Mouse (Mus musculus): ENCODE measurements around the gene Il17d. TPM values are rescaled to one million over a fixed set of nuclear protein-coding genes. Genes with fewer than 3 reads are reported as not detected.

Gene Il17d
- total and polyA plus RNA-seq, 3 experiments = 0.54 to 2.2 TPM; not detected in 1

DNA sequence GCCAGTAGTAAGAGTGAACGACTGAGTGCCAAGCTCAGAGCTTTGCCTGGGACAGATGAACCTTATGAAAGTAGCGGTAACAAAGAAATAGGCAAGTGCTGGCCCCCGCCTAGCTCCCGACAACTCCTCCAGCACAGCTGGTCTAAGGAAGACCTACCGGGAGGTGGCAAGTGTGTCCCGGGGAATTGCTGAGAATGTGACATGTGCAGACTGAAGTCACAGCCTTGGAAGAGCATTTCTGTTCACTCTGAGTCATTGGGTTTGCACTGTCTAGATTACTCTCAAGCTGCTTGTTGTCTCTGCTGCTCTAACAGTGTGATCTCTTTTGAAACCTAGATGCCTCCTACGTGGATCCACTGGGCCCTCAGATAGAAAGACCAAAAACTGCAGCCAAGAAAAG, 7.6 kb upstream of the Il17d start:
- Histone ChIP-seq H3K9me3 (replicated peaks; ENCODE audit: insufficient read depth, low read length) (no peaks in the 10 kb centered on the region), H3K36me3 (ENCODE audit: control insufficient read depth in 1 of 2, insufficient read depth in 2 of 2, low read length in 2 of 2) (no peaks in the 10 kb centered on the region), H3K4me3 (ENCODE audit: control insufficient read depth in 1 of 2, insufficient read depth in 1 of 2, low read depth in 2 of 2, low read length in 2 of 2) (no peak overlapping the region), H3K27ac (ENCODE audit: control insufficient read depth, low read depth, low read length) (no peak overlapping the region), H3K4me1 (ENCODE audit: control insufficient read depth in 1 of 2, insufficient read depth in 2 of 2, low read length in 2 of 2) (no peaks in the 10 kb centered on the region), H3K79me2 (ENCODE audit: control insufficient read depth, insufficient read depth, low read length, poor library complexity) (no peaks in the 10 kb centered on the region), H3K9ac (ENCODE audit: control insufficient read depth, low read depth, low read length, poor library complexity, severe bottlenecking) (no peak overlapping the region), H3K27me3 (ENCODE audit: control insufficient read depth in 1 of 2, insufficient read depth in 2 of 2, low read length in 2 of 2) (no peaks in the 10 kb centered on the region)
- no peak for DNase-seq (ENCODE audit: low read depth, low spot score)
- TF ChIP-seq CTCF (IDR thresholded peaks at IDR 0.05 in 2 of 3, conservative IDR thresholded peaks at IDR 0.05 in 1 of 3; ENCODE audit: control insufficient read depth in 1 of 3, insufficient read depth in 1 of 3, low read depth in 2 of 3, low read length in 3 of 3, poor library complexity in 1 of 3, severe bottlenecking in 1 of 3) (no peak), MXI1 (IDR thresholded peaks at IDR 0.05; ENCODE audit: low read depth, low read length) (no peak), CHD2 (IDR thresholded peaks at IDR 0.05; ENCODE audit: low read length) (no peak), GABPA (IDR thresholded peaks at IDR 0.05; ENCODE audit: low read depth, low read length) (no peak), TCF12 (IDR thresholded peaks at IDR 0.05; ENCODE audit: low read depth, low read length) (no peak), TAL1 (IDR thresholded peaks at IDR 0.05; ENCODE audit: low read length) (no peak), JUND (IDR thresholded peaks at IDR 0.05; ENCODE audit: low read depth, low read length) (no peak), BHLHE40 (IDR thresholded peaks at IDR 0.05; ENCODE audit: borderline replicate concordance, low read depth, low read length) (no peak), NRF1 (IDR thresholded peaks at IDR 0.05; ENCODE audit: insufficient read depth, low read depth, low read length, poor library complexity, severe bottlenecking) (no peak), POLR2AphosphoS5 (IDR thresholded peaks at IDR 0.05; ENCODE audit: borderline replicate concordance, low read depth, low read length) (no peak), POLR2AphosphoS2 (IDR thresholded peaks at IDR 0.05; ENCODE audit: low read length) (no peak), EP300 (IDR thresholded peaks at IDR 0.05; ENCODE audit: low read depth in 1 of 2, low read length in 2 of 2) (no peak), ETS1 (IDR thresholded peaks at IDR 0.05; ENCODE audit: low read depth, low read length) (no peak)

DNA sequence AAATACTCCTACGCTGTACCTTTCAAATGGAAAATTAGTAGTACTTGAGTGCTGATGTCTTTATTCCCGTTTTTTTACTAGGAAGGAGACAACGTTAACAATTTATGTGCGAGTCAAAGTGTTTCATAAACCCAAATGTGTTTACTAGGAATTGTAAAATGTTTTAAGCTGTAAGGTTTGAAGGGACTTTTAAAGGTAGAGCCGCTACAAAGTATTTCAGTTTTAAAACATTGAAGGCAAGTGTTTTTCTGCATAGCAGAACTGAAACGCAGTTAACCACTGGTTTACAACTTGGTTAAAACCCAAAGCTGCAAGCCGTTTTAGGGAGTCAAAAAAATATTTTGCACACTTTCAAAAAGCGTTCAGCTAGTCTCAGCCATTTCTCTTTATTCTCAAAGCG, 815 bp upstream of the Il17d start:
- no peak for DNase-seq (ENCODE audit: low read depth, low spot score)
- Histone ChIP-seq H3K4me1 (ENCODE audit: control insufficient read depth in 1 of 2, insufficient read depth in 2 of 2, low read length in 2 of 2) (peaks cover 2 to 13% of the 10 kb centered on the region in 2 experiments; a peak in 3 of 4 replicates), H3K27ac (ENCODE audit: control insufficient read depth, low read depth, low read length) (no peak overlapping the region), H3K9me3 (replicated peaks; ENCODE audit: insufficient read depth, low read length) (no peaks in the 10 kb centered on the region), H3K79me2 (ENCODE audit: control insufficient read depth, insufficient read depth, low read length, poor library complexity) (no peaks in the 10 kb centered on the region), H3K36me3 (ENCODE audit: control insufficient read depth in 1 of 2, insufficient read depth in 2 of 2, low read length in 2 of 2) (peaks cover 0 to 4% of the 10 kb centered on the region in 2 experiments; a peak in 2 of 4 replicates), H3K4me3 (ENCODE audit: control insufficient read depth in 1 of 2, insufficient read depth in 1 of 2, low read depth in 2 of 2, low read length in 2 of 2) (no peak overlapping the region), H3K27me3 (ENCODE audit: control insufficient read depth in 1 of 2, insufficient read depth in 2 of 2, low read length in 2 of 2) (peaks cover 4 to 5% of the 10 kb centered on the region in 2 experiments; a peak in 1 of 4 replicates), H3K9ac (ENCODE audit: control insufficient read depth, low read depth, low read length, poor library complexity, severe bottlenecking) (no peak overlapping the region)
- TF ChIP-seq CHD1 (IDR thresholded peaks at IDR 0.05; ENCODE audit: low read depth, low read length) = no peak
- TF ChIP-seq CHD2 (IDR thresholded peaks at IDR 0.05; ENCODE audit: low read length) = no peak
- no peak for TF ChIP-seq ETS1 (IDR thresholded peaks at IDR 0.05; ENCODE audit: low read depth, low read length)
- TF ChIP-seq ZKSCAN1 (IDR thresholded peaks at IDR 0.05; ENCODE audit: low read depth, low read length) = no peak
- TF ChIP-seq NRF1 (IDR thresholded peaks at IDR 0.05; ENCODE audit: insufficient read depth, low read depth, low read length, poor library complexity, severe bottlenecking) = no peak
